In the genomic region with DNA sequence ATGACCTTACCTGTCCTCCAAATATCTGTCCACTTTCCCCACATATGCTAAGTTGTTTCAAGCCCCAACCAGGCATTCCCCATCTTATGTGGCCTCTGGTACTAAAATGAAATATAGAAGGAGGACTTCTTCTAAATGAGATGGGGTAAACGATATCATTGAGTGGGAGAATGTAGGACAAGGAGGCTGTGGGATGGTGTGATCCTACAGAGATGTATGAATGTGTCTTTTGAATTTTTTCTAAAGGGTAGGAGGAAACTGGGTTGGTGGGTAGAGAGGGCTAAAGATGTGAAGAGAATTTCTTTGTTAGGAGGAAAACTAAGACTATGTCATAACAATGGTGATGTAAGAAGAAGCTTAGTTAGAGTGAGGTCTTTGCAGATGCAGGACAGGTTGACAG, we compare ENCODE assay signal across 36 mouse cellular contexts. TPM values are rescaled to one million over a fixed set of nuclear protein-coding genes. Genes with fewer than 3 reads are reported as not detected.
"Had no signal": no experiment of that assay in that cellular context is flagged by ENCODE, and none has a peak within 500 bp of the region (broad histone marks: within the 10 kb centered on the region; RNA-seq: fewer than 3 reads in every experiment).

No protein-coding gene starts in this region.

- DNase-seq: heart, postnatal 10 days; heart, postnatal 14 days; heart, postnatal 36 days; heart, postnatal 4 days; kidney, adult 11 months; kidney, adult 18-20 months; kidney, adult 2 months; kidney, adult 8-10 months; kidney, adult 9 months; kidney, postnatal 10 days; kidney, postnatal 14 days; kidney, postnatal 25 days; kidney, postnatal 36 days; kidney, postnatal 4 days; layer of hippocampus, adult 9-11 months; layer of hippocampus, postnatal 36 days had no signal

- H3K4me3 ChIP-seq: heart, embryonic 10.5 days; heart, embryonic 12.5 days; heart, embryonic 13.5 days; heart, embryonic 15.5 days; hindbrain, embryonic 10.5 days; hindbrain, embryonic 12.5 days; hindbrain, embryonic 13.5 days; hindbrain, embryonic 15.5 days; intestine, embryonic 15.5 days; kidney, embryonic 15.5 days; layer of hippocampus, adult 2 months had no signal

- ATAC-seq: hindbrain, embryonic 16.5 days; hindbrain, postnatal 0 days; inflammation-experienced regulatory T-cells, adult 6 months; intestine, embryonic 15.5 days; intestine, embryonic 16.5 days; intestine, postnatal 0 days had no signal

- H3K27ac ChIP-seq: heart, embryonic 10.5 days; heart, embryonic 13.5 days; heart, embryonic 15.5 days; hindbrain, embryonic 10.5 days; hindbrain, embryonic 12.5 days; hindbrain, embryonic 13.5 days; hindbrain, embryonic 14.5 days; hindbrain, embryonic 15.5 days; hindbrain, postnatal 0 days; intestine, embryonic 15.5 days; kidney, embryonic 15.5 days; kidney, postnatal 0 days; layer of hippocampus, adult 2 months had no signal

RNA-seq across cellular contexts. Expression of a gene that starts 57.8 kb away (rescaled TPM):
- total RNA-seq: heart, postnatal 36 days; hematopoietic stem cell, adult 5-6 weeks had no signal
- polyA plus RNA-seq: inflammation-experienced regulatory T-cells, adult 6 months; kidney, adult 2 months; large intestine, adult 2 months had no signal
